Mouse (Mus musculus): ENCODE data around the gene Tarbp2.

The Tarbp2 gene

DNA sequence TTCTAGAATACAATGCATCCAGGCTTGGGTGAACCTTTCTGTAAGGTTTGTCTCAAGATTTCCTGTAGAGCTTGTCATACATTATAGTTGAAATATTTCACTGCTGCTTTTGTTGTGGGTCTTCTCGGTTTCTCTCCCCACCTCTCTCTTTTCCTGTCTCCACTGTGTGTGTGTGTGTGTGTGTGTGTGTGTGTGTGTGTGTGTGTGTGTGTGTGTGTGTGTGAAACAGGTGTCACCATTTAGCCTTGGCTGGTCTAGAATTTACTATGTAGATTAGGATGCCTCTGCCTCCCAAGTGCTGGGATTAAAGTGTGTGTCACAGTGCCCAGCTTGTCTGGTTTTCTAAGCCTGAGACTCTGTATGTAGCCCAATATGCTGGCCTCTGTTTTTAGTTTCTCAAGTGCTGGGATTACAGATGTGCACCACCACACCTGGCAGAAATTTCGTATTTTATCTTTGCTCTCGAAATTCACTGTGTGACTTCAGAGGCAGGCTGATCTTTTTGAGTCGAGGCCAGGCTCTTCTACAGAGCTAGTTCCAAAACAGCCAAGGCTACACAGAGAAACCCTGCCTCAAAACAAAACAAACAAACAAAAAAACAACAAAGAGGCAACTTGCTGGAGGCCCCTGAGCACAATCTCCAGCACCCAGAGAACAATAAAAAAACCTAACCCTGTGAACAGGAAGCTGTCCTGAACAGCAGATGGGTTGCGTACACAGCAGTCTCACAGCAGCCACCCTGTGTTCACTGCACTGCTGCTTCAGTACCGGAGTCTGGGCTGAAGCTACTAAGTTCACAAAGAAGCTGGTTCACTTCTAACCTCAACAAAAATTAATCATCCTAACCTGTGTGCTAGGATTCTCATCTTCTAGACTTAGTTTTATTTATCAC lies 8.4 kb downstream of the Tarbp2 start:
- DNase-seq (ENCODE audit: low spot score in 2 of 2) = no peak

DNA sequence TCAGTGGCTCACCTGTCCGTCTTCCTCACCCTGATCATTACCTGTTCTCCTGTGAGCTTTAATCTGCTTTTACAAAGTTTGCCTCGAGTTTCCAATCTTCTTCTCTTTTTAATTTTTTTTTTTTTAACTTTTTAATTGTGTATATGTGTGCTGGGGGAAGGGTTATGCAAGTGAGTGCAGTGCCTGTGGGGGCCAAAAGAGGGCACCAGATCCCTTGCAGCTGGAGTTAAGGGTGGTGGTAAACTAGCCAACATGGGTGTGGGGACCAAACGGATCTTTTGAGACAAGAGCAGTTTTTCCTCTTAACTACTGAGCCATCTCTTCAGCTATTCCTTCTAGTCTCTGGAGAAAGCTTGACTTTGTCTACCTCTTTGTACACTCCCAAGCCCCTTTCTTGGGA lies 9.9 kb downstream of the Tarbp2 start:
- DNase-seq (ENCODE audit: low spot score in 2 of 2) = no peak

DNA sequence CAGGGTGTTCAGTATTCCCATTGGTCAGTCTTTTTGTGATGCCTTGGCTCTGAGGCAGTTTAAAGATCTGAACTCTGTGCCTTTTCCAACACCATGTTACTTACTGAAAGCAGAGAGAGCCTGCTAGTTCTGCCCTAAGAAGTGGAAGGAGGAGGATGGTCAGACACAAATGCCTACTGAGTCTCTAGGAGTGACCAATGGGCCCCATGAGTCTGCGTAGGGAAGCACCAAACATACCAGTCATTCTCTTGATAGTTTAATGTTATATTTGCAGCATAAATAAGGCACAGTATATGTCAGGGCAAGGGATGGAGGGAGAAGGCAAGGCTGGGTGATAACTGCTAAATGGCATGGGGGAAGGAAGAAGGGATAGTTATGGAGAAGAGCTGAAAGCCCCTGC lies 10.4 kb downstream of the Tarbp2 start:
- no peak for DNase-seq (ENCODE audit: low spot score in 2 of 2)

DNA sequence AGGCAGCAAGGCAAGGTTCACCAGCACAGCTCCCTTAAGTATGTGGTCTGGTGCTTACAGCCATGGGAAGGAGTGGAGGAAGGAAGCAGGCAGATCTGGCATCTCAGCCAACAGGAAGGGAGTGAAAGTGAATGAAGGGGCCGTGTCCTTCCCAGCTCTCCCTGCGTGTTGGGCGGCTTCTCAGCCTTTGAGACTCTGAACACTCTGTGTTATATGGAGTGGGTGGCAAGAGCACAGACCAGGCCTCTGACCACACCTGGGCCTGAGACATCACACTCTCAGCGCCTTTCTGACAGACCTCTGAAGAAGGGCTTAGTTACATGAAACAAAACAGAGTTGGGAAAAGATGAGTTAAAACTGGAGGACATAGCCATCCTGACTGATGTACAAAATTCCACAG lies 12.6 kb downstream of the Tarbp2 start:
- no peak for DNase-seq (ENCODE audit: low spot score in 2 of 2)

DNA sequence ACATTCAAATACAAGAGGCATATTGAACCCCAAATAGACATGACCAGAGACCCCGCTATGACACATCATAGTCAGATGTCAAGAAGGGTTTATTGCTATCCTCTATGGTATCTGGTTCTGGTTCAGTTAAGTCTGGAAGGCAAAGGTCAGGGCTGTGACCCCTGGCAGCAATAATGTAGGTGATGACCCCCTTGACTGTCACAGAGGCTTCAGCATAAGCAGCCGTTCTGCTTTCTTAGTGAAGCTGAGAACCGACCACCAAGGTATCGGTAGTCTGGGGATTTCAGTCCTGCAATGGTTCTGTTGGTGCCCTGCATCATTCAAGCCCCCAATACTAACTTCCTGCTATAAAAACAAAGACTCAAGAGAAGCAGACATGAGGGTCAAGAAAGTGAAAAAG lies 13.6 kb downstream of the Tarbp2 start:
- DNase-seq (ENCODE audit: low spot score in 2 of 2) = no peak

DNA sequence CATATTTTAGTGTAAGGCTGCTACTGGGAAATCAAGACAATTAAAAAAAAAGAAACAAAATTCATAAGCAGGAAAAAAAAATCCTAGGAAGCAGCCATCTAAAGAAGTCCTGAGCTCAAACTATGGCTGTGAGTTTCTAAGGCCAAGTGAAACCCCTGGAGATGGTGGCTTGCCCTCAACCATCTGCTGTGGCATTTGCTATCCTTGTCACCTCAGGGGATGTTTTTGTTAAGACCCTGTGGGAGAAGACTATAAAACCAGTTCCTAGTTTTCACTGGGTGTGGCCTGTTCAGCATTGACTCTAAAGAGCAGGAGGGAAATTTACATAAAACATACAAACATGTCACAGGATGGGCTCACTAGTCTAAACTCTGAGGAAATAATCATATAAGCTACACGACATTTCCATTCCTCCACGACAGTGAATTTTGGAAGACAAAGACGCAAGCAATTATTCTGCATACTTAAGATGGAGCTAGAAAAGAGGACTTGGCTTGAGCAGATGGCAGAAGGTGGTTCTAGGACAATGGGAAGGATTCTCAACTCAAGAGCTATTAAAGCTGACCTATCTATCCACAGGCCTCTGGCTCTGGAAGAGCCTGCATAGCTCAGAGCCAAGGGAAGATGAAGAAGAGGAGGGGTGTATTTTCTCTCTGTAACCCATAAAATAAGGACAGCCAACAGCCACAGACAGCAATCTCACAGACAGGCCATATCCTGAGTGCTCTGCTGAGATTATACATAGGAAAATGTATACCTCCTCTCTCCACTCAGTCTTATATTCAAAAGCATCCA lies 14.3 kb downstream of the Tarbp2 start:
- no peak for DNase-seq (ENCODE audit: low spot score in 2 of 2)

DNA sequence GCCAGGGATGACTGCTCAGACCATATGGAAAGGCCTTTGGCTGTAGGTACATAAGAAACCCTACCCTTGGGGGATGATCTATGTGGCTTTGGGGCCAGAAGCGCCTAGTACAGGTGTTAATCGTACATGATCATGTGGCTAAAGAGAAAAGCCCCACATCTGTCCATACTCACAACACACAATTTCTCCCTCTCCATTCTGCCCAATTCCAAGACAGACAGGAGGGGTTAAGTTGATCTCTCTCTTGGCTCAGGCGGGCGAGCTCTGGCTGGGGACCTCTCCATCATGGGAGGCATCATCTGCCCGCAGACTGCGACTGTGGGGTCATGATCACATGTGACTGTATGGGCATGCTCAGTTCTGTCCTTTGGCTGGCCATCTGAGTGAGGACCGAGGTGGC lies 15.9 kb downstream of the Tarbp2 start:
- DNase-seq (ENCODE audit: low spot score in 2 of 2) = no peak

DNA sequence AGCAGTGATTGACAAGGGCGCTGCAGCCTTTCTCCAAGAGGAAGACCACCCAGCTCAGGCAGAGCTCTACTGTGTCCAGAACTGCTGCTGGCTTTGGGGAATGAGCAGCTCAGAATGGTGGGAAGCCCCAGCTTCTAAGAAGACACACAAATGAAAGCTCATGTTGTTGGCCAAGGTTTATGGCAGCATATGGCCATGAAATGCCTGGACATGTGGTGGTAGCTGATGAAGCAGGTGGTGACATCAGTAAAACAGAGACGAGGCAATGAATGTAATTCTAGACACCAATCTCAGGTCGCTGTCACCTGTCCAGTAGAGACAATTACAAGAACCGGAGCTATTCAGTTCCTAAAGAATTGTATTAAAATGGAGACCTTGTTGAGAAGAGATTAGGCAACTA lies 26.8 kb downstream of the Tarbp2 start:
- no peak for DNase-seq (ENCODE audit: low spot score in 2 of 2)

DNA sequence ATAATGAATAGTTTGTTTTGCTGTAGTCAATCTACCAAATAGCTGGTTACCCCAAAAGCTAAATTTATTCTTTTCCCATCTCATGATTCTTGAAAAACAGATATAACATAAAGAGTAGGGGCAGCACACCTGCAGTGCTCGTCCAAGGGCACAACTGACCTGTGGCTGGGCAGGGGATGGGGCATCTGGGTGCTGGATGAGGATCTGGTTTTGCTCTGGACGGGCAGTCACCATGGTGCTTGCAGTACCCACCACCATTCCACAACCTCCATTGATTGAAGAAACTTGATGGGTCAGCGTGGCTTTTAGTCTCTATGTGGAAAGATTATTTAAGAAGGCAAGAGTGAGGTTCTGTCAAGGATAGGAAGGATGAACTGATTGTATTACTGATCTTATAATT lies 28.3 kb downstream of the Tarbp2 start:
- no peak for DNase-seq (ENCODE audit: low spot score in 2 of 2)

DNA sequence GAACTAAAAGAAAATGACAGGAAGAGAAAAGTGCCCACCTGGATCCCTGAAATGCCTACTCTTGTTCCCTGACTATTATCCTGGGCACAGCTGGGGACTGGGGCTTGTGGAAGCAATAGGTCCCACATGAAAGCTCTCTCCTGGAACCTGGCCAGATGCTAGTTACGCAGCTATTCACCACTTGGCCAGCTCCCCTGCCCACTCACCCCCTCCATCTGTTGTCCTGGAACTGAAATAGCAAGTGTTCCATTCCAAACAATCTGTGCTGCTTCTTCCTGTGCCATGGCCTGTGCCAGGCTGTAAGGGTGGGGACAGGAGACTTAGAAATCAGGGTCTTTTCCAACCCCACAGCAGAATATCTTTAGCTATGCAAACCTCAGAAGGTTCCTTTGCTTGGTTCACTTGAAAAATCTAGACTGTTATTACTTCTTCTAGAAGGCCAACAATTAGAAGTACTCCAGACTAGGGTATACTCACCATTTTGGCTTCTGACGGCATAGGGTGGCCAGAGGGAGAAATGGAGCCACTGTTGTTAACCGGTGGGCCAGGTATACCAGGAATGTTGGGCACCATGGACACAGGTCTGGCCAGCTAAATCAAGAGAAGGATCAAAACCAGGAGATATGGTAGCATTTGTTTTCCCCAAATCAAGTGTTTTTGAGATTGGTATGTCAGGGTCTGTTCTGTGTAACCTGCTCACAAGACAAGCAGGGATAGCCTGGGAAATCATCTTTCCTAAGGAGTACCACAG lies 28.9 kb downstream of the Tarbp2 start:
- no peak for DNase-seq (ENCODE audit: low spot score in 2 of 2)

DNA sequence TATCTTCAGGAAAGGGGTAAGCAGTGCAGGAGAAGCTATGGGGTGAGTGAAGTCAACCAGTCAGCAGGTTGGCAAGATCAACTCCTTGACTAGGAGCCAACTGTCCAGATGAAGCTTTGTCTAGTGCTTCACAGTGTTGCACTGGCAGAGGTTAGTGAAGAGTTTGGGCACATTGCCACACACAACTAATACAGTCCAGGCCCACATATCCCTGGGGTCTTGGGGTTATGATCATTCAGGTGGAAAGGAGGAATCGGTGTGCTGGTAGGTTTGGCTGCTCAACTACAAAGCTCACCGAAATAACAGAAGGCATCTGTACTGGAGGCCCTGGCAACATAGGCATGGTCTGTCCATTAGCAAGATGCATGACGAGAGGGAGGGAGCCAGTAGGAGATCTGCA lies 29.5 kb downstream of the Tarbp2 start:
- no peak for DNase-seq (ENCODE audit: low spot score in 2 of 2)

DNA sequence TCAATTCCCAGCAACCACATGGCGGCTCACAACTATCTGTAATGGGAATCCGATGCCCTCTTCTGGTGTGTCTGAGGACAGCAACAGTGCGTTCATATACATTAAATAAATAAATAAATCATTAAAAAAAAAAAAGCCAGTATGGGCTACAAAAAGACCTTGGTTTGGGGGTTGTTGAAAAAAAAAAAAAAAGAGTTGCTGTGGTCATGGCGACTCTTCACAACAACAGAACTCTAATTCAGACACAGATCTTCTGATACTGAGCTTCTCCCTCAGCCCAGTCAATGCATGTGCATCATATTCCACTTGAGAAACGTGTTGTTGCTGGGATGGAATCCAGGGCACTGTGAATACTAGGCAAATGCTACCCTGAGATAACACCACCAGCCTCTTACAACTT lies 34.6 kb downstream of the Tarbp2 start:
- DNase-seq (ENCODE audit: low spot score in 2 of 2) = no peak

DNA sequence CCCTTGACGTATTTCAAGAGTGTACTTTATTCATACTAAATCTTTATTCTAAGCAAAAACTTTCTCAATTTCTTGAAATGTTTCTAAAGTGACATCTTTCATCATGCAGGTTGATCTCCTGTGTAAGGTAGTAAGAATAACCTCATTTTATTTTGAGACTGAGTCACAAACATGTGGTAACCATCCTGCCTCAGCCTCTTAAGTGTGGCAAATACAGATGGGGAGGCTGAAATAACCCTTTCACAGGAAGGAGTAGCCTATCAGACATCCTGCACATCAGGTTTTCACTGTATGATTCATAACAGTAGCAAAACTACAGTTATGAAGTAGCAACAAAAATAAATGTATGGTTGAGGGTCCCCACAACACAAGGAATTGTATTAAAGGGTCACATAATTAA lies 37.6 kb downstream of the Tarbp2 start:
- DNase-seq (ENCODE audit: low spot score in 2 of 2) = no peak

DNA sequence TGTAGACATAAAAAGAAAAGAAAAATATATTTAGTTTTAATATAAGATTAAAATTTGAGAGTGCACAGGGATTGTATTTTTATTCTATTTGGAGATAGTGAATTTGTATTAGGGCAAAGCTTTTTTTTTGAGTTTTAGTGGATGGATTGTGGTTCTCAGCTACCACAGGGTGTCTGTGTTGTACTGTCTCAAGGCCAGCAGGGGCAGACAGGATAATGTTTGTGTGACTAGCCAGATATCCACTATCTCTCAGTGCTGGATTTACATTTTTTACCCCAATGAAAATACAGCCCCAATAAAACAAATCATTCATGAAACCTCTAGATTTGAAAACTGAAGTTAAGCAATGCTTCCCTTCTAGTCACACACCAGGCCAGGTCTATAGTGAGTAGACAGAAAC lies 39.6 kb downstream of the Tarbp2 start:
- no peak for DNase-seq (ENCODE audit: low spot score in 2 of 2)

DNA sequence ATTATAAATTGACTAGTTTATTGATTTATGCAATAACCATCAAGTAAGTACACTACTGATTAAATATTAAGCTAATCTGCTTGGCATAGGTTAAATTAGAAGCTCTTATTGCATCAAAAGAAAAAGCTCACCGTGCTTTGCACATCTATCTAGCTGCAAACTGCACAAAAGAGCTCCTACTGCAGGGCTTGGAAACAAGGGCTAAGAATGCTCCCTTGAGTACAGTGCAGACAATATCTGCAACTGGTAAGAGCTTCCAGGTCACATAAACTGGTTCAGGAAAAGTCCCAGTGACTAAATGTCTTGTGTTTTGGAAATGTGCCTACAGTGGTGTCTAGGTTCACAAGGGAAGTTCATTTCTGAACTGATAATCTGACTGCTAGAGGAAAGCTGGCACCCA lies 44.5 kb downstream of the Tarbp2 start:
- no peak for DNase-seq (ENCODE audit: low spot score in 2 of 2)

DNA sequence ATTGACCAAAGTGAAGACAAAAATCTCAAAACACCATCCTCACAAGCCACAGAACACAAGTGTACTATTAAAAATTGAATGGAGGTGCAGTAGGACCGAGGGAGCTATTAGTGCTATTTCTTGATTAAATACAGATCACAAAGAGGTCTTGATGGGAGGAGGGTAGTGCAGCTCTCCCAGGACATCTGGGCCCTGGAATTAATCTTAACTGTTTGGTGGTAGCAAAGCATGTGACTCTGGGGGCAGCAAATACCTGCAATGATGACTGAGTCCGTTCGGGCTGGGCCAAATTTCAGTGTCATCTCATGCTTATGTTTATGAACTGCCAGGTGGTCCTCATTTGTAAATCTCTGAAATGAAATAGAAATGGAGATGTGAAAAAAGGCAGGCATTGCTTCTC lies 45.1 kb downstream of the Tarbp2 start:
- DNase-seq (ENCODE audit: low spot score in 2 of 2) = no peak

DNA sequence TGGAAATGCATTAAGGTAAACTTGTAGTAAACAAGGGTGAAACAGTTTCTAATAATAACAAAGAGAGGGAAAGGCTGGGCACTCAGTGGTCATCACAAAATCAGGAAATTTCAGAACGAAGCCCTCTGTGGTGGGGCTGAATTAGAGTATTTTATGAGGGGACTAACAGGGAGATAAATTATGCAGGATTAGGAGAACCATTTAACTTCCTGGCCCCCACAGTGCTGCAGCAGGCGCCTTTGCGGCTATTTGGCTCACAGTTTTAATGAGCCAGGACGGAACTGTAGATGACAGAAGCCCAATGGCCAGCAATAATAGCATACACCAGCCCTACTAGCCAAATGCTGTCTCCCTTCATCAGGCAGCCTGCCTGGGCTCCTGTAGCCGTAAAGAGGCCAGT lies 45.7 kb downstream of the Tarbp2 start:
- DNase-seq (ENCODE audit: low spot score in 2 of 2) = no peak

DNA sequence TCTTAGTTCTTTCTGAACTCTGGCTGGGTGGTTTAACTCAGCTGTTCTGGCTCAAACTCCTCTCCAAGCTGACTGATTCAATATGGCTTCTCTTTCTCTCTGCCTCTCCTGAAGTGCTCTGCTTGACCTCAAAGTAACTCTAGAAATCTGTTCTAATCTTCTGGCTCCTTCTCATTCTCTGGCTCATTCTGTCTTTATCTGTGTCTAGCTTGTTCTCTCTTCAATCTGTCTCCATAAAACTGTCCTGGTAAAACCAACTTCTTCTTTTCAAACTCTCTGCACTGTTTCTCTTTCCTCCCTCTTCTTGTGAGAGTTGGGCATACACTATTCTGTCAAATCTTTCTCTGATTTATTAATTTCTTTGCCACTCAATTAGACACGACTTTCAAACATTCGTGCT lies 49.9 kb downstream of the Tarbp2 start:
- no peak for DNase-seq (ENCODE audit: low spot score in 2 of 2)

DNA sequence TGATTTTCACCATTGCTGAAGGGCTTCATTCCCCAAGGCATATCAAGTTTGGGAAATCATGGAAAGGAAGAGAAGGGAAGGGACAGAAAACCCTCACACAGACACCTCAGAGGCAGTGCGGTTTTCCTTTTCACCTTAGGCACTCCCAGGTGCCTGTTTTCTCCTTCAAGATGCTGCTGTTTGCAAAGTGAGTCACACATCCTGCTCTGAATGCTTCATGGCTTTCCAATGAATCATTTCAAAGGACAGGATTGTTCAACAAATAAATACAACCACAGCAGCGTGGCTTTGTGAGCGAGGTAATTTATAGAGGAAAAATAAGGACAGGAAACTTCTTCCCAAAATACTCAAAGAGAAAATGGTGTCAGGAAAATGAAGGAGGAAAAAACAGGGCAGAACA lies 54.1 kb downstream of the Tarbp2 start:
- no peak for DNase-seq (ENCODE audit: low spot score in 2 of 2)

All from spleen, postnatal 10 days (tissue).